Mouse (Mus musculus): Measurements from ENCODE around the gene Lat. TPM values are rescaled to one million over a fixed set of nuclear protein-coding genes. Genes with fewer than 3 reads are reported as not detected.

The Lat gene
- polyA plus RNA-seq, 1 experiment from 2014 or later = 1.2 TPM

- H3K4me3 ChIP-seq = peak overlapping the region; percentile 17
- no peak; the same call in 1 of the 2 replicates for ATAC-seq (ENCODE audit: low FRiP score, low read depth)
- H3K9ac ChIP-seq = no peak overlapping the region
- H3K4me2 ChIP-seq = peak overlapping the region; percentile 51
- no peaks in the 10 kb centered on the region for H3K36me3 ChIP-seq
- no peaks in the 10 kb centered on the region for H3K27me3 ChIP-seq
- H3K4me1 ChIP-seq (replicated peaks) = 0 out of 2 replicates have a peak, but pooled peaks cover 6% of the 10 kb centered on the region
- H3K27ac ChIP-seq (replicated peaks) = peak overlapping the region; percentile 61
- WGBS = 59% methylated on average over 20 of the region's 20 CpGs
- H3K9me3 ChIP-seq = no peaks in the 10 kb centered on the region
Observed at GRCm38 (mm10) chr7:126350748-126351418, 18.5 kb downstream of the Lat start.

GRCm38 (mm10) chr7:126348293-126348692 is 21.1 kb downstream of the Lat start:
- H3K9me3 ChIP-seq = no peaks in the 10 kb centered on the region
- 74% methylated on average over 8 of the region's 8 CpGs for WGBS

GRCm38 (mm10) chr7:126347098-126347497 is 22.3 kb downstream of the Lat start:
- ATAC-seq (ENCODE audit: low FRiP score, low read depth) = no peak
- Histone ChIP-seq H3K36me3 (no peaks in the 10 kb centered on the region), H3K9ac (no peak overlapping the region), H3K4me2 (no peak overlapping the region), H3K4me3 (no peak overlapping the region), H3K27me3 (no peaks in the 10 kb centered on the region), H3K9me3 (no peaks in the 10 kb centered on the region), H3K27ac (replicated peaks) (no peak overlapping the region), H3K4me1 (replicated peaks) (0 out of 2 replicates have a peak, but pooled peaks cover 6% of the 10 kb centered on the region)
- 43% methylated on average over 1 of the region's 1 CpGs for WGBS

More at GRCm38 (mm10) chr7:126348293-126348692, 21.1 kb downstream of the Lat start:
- 0 out of 2 replicates have a peak, but pooled peaks cover 6% of the 10 kb centered on the region for H3K4me1 ChIP-seq (replicated peaks)
- no peak overlapping the region for H3K9ac ChIP-seq
- no peak for ATAC-seq (ENCODE audit: low FRiP score, low read depth)
- no peaks in the 10 kb centered on the region for H3K27me3 ChIP-seq
- no peaks in the 10 kb centered on the region for H3K36me3 ChIP-seq
- no peak overlapping the region for H3K4me3 ChIP-seq
- no peak overlapping the region for H3K4me2 ChIP-seq
- H3K27ac ChIP-seq (replicated peaks) = no peak overlapping the region

GRCm38 (mm10) chr7:126345969-126346368 is 23.4 kb downstream of the Lat start:
- no peak for ATAC-seq (ENCODE audit: low FRiP score, low read depth)
- H3K27me3 ChIP-seq = no peaks in the 10 kb centered on the region
- no peaks in the 10 kb centered on the region for H3K36me3 ChIP-seq
- no peak overlapping the region for H3K9ac ChIP-seq
- no peaks in the 10 kb centered on the region for H3K9me3 ChIP-seq
- H3K4me3 ChIP-seq = no peak overlapping the region
- 57% methylated on average over 3 of the region's 3 CpGs for WGBS
- H3K4me1 ChIP-seq (replicated peaks) = no peaks in the 10 kb centered on the region
- no peak overlapping the region for H3K27ac ChIP-seq (replicated peaks)
- no peak overlapping the region for H3K4me2 ChIP-seq

- WGBS = 66% methylated on average over 3 of the region's 3 CpGs
- Histone ChIP-seq H3K27me3 (no peaks in the 10 kb centered on the region), H3K4me1 (replicated peaks) (no peaks in the 10 kb centered on the region), H3K4me3 (no peak overlapping the region), H3K4me2 (no peak overlapping the region), H3K27ac (replicated peaks) (no peak overlapping the region), H3K9me3 (no peaks in the 10 kb centered on the region), H3K9ac (no peak overlapping the region), H3K36me3 (no peaks in the 10 kb centered on the region)
- no peak for ATAC-seq (ENCODE audit: low FRiP score, low read depth)
Observed at GRCm38 (mm10) chr7:126345557-126345956, 23.8 kb downstream of the Lat start.

- Histone ChIP-seq H3K4me3 (no peak overlapping the region), H3K9me3 (no peaks in the 10 kb centered on the region), H3K4me2 (no peak overlapping the region), H3K27ac (replicated peaks) (no peak overlapping the region), H3K4me1 (replicated peaks) (no peaks in the 10 kb centered on the region), H3K36me3 (no peaks in the 10 kb centered on the region), H3K9ac (no peak overlapping the region), H3K27me3 (no peaks in the 10 kb centered on the region)
- no peak for ATAC-seq (ENCODE audit: low FRiP score, low read depth)
- 55% methylated on average over 6 of the region's 6 CpGs for WGBS
Observed at GRCm38 (mm10) chr7:126340896-126341295, 28.5 kb downstream of the Lat start.

- Histone ChIP-seq H3K36me3 (no peaks in the 10 kb centered on the region), H3K9me3 (no peaks in the 10 kb centered on the region), H3K4me1 (replicated peaks) (no peaks in the 10 kb centered on the region), H3K27ac (replicated peaks) (no peak overlapping the region), H3K9ac (no peak overlapping the region), H3K4me3 (no peak overlapping the region), H3K27me3 (no peaks in the 10 kb centered on the region), H3K4me2 (no peak overlapping the region)
- ATAC-seq (ENCODE audit: low FRiP score, low read depth) = no peak
- WGBS = 74% methylated on average over 6 of the region's 6 CpGs
Observed at GRCm38 (mm10) chr7:126340206-126340618, 29.2 kb downstream of the Lat start.

- Histone ChIP-seq H3K4me2 (no peak overlapping the region), H3K27me3 (no peaks in the 10 kb centered on the region), H3K36me3 (no peaks in the 10 kb centered on the region), H3K4me3 (no peak overlapping the region), H3K9ac (no peak overlapping the region), H3K4me1 (replicated peaks) (no peaks in the 10 kb centered on the region), H3K9me3 (no peaks in the 10 kb centered on the region), H3K27ac (replicated peaks) (no peak overlapping the region)
- no peak for ATAC-seq (ENCODE audit: low FRiP score, low read depth)
- 75% methylated on average over 8 of the region's 8 CpGs for WGBS
Observed at GRCm38 (mm10) chr7:126339521-126339971, 29.8 kb downstream of the Lat start.

GRCm38 (mm10) chr7:126338906-126339305 is 30.5 kb downstream of the Lat start:
- no peaks in the 10 kb centered on the region for H3K9me3 ChIP-seq
- H3K27ac ChIP-seq (replicated peaks) = no peak overlapping the region
- no peaks in the 10 kb centered on the region for H3K4me1 ChIP-seq (replicated peaks)
- no peak overlapping the region for H3K4me2 ChIP-seq
- H3K36me3 ChIP-seq = no peaks in the 10 kb centered on the region
- no peak overlapping the region for H3K9ac ChIP-seq
- no peak overlapping the region for H3K4me3 ChIP-seq
- 86% methylated on average over 8 of the region's 8 CpGs for WGBS
- no peak for ATAC-seq (ENCODE audit: low FRiP score, low read depth)
- H3K27me3 ChIP-seq = no peaks in the 10 kb centered on the region

GRCm38 (mm10) chr7:126335556-126335955 is 33.8 kb downstream of the Lat start:
- Histone ChIP-seq H3K9ac (no peak overlapping the region), H3K9me3 (no peaks in the 10 kb centered on the region), H3K27ac (replicated peaks) (no peak overlapping the region), H3K4me3 (no peak overlapping the region), H3K4me2 (no peak overlapping the region), H3K4me1 (replicated peaks) (no peaks in the 10 kb centered on the region), H3K27me3 (no peaks in the 10 kb centered on the region), H3K36me3 (no peaks in the 10 kb centered on the region)
- WGBS = 90% methylated on average over 1 of the region's 1 CpGs
- no peak for ATAC-seq (ENCODE audit: low FRiP score, low read depth)

GRCm38 (mm10) chr7:126332691-126333090 is 36.7 kb downstream of the Lat start:
- no peak for ATAC-seq (ENCODE audit: low FRiP score, low read depth)
- no peaks in the 10 kb centered on the region for H3K4me1 ChIP-seq (replicated peaks)
- H3K9me3 ChIP-seq = no peaks in the 10 kb centered on the region
- H3K36me3 ChIP-seq = no peaks in the 10 kb centered on the region
- no peak overlapping the region for H3K27ac ChIP-seq (replicated peaks)
- no peak overlapping the region for H3K9ac ChIP-seq
- H3K27me3 ChIP-seq = no peaks in the 10 kb centered on the region
- H3K4me3 ChIP-seq = no peak overlapping the region
- 80% methylated on average over 3 of the region's 3 CpGs for WGBS
- no peak overlapping the region for H3K4me2 ChIP-seq

GRCm38 (mm10) chr7:126330693-126331092 is 38.7 kb downstream of the Lat start:
- no peak overlapping the region for H3K9ac ChIP-seq
- no peaks in the 10 kb centered on the region for H3K27me3 ChIP-seq
- no peak overlapping the region for H3K4me3 ChIP-seq
- H3K4me1 ChIP-seq (replicated peaks) = no peaks in the 10 kb centered on the region
- no peak overlapping the region for H3K4me2 ChIP-seq
- WGBS = 67% methylated on average over 2 of the region's 2 CpGs
- H3K27ac ChIP-seq (replicated peaks) = no peak overlapping the region
- no peak for ATAC-seq (ENCODE audit: low FRiP score, low read depth)
- H3K9me3 ChIP-seq = no peaks in the 10 kb centered on the region
- H3K36me3 ChIP-seq = no peaks in the 10 kb centered on the region
